Mouse (Mus musculus) embryonic fibroblast, embryonic 13.5 days (primary cell): Measurements from ENCODE around the gene Eif2b3.

ENCODE experiments used
- CTCF ChIP-seq: IDR thresholded peaks from 2 replicates; pipeline ENCODE4 v1.5.1; 2011; ENCODE audit warnings: mild to moderate bottlenecking, control low read depth, low read length, moderate library complexity, borderline replicate concordance; ENCODE audit not compliant: insufficient read depth
- POLR2A ChIP-seq: IDR thresholded peaks from 2 replicates; pipeline ENCODE4 v1.6.1; 2011; ENCODE audit warnings: low read depth, mild to moderate bottlenecking, control low read depth, low read length, moderate library complexity

DNA sequence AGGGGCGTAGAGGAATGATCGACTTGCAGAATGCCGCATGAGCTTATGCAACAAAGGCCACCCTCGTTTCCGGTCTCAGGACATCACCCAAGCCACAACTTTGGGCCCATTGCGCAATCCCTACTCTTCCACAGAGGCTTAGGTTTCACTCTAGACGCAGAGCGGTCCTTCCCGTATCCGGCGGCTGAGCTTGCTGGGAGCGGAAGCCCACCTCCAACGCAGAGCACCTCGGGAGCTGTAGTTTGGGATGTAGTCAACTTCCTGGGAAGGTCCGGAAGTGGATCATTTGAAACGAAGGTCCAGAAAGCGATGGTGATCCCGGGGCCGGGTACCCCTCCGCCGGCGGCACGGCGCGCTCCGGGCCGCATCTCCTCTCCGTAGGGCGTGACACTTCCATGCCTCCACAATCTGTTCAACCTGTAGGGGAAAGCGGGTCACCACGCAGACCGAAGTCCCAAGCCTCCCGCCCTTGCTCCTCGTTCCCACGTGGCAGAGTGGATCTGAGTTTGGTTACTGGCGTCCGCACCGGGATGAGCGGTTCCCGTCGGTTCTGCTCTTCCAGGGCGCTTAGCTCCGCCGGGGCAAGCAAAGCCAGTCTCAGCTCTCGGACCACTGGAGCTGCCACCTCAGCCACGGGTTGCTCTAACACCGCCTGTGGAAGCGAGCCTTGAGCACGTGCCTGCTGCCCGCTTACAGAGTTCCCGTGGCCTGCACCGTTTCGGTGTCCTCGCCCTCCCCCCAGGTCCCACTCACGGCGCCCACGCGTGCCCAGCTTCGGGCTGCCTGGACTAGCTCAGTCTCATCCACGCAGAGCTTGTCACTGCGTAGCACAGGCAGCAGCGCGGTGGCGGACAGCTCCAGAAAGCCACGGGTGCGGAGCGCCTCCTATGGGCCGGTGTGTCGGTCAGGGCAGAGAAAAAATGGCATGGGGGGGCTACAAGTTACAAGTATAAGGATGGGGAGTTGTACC, 101.5 kb downstream of the Eif2b3 start:
- TF ChIP-seq POLR2A, result peak; percentile 70
- TF ChIP-seq CTCF, result peak; percentile 84
